Mouse (Mus musculus) embryonic fibroblast, embryonic 13.5 days (primary cell): ENCODE measurements at regions not wholly inside any gene's neighbourhood (a gene's known extent, or its start where the extent isn't known, plus 50 kb on each side); places are given as distances from the start of the nearest gene placed in this dataset.

Source experiments
- CTCF ChIP-seq: IDR thresholded peaks from 2 replicates; pipeline ENCODE4 v1.5.1; 2011; ENCODE audit warnings: mild to moderate bottlenecking, control low read depth, low read length, moderate library complexity, borderline replicate concordance; ENCODE audit not compliant: insufficient read depth
- POLR2A ChIP-seq: IDR thresholded peaks from 2 replicates; pipeline ENCODE4 v1.6.1; 2011; ENCODE audit warnings: low read depth, mild to moderate bottlenecking, control low read depth, low read length, moderate library complexity

- no peak for TF ChIP-seq POLR2A
- no peak for TF ChIP-seq CTCF
Measured at GRCm38 (mm10) chr6:100474326-100474725, 187.0 kb upstream of the Rybp start.
